Mouse (Mus musculus) spleen, embryonic (tissue): ENCODE results near the gene Ldlrad3.

Experiments used
- CTCF ChIA-PET: fragments of 350-600 bp; sonication (Branson Sonifier 250); formaldehyde crosslinking; loops from one replicate; lab custom pipeline; 2022; lab: Charles Lee

The Ldlrad3 gene

DNA sequence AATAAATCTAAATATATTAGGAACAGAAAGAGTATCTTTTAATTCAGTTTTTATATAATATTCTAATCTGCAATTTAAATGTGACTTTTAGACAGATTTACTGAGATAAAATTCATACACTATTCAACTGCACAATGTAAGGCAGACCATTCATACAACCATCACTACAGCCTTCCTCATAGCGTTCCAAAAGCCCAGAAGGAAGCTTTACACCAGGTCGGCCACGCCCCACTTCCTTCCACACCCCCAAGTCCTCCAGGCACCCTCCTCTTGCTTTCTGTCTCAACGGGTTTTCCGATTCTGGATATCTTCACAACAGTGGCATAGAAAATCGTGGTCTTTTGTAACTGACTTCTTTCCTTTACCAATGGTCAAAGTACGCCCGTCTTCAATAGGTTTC is 39.8 kb downstream of the Ldlrad3 start:
- CTCF ChIA-PET = no interaction called here

DNA sequence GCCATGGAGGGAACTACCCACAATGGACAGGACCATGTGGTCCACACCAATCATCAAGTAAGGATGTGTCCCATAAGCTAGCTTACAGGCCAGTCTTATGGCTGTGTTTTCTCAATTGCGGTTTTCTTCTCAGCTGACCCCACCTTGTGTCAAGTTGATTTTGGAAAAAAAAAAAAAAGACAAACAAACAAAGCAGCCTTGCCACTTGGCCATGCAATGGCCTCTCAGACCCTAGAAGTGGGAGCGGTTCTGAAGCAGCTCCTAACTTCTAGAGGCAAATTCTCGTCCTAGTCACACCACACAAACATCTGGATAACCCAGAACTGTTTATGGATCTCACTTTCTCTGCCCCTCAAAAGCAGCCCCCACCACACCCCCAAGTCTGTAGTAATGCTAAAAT is 41.1 kb downstream of the Ldlrad3 start:
- CTCF ChIA-PET = interaction anchor here (0.7 kb wide), 1 partner anchor 34 kb away, joined by 4 read pairs; no protein-coding TSS in a partner anchor

DNA sequence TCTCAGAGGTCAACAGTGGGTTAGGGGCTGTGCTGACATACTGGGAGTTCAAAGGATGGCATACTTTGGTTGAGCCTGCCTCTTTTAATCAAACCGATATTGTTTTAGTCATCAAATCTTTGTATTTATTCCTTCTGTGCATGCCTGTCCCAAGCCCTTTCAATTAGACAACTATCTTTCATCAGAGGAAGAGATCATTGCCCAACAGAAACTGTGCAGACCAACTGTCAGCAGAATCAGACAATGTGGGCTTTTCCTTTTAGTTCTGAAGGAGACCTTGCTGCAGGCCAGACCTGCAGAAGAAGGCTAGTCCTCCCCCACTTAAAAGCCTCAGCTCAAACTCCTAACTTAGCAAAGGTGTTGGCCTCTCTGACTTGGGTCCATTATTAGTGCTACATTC is 41.9 kb downstream of the Ldlrad3 start:
- CTCF ChIA-PET = no interaction called here

DNA sequence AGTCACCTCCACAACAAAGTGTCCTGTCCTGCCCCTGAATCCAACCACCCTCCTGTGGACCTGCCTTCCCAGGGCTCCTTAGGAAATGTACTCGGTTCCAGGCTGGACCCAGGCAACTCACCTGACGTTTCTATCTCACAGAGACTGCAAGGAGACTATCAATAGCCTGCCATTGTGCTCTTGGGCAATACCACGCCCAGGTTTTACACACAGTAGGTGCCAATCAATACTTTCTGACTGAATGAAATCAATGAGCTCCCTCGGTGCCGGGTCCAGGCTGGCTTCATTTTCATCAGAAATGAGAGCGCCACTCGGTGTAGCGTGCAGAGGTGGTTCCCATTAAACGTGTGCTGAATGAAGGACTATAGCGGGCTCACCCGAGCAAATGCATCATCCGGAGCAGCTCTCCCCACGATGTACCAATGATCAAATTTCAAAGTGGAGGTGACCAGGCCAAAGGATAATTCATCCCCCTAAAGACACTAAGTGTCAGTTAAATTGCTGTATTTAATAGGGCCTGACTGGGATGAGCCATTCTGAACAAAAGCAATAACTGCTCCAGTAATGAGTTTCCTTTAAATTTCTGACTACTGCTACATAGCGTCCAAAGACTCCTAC is 43.4 kb downstream of the Ldlrad3 start:
- CTCF ChIA-PET = no interaction called here

GRCm38 (mm10) chr2:102142197-102142623 is 44.0 kb downstream of the Ldlrad3 start:
- CTCF ChIA-PET = no interaction called here

GRCm38 (mm10) chr2:102141199-102141598 is 45.0 kb downstream of the Ldlrad3 start:
- CTCF ChIA-PET = no interaction called here

DNA sequence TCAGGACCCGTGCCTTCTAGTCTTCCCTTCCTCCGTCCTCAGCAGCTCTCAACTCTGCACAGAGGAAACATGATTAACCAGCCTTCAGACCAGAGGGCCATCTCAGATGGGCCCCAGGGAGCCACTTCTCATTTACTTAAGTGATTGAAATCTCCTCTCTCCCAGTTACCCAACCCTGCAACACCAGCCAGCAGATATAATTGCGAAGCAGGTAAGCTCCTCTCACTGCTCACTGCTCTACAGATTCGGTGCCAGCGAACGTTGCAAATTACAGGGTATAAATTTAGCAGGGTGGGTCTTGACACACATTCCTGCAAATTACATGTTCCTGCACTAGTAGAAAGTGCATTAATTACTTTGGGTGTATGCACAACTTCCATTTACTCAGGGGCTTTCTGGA is 48.3 kb downstream of the Ldlrad3 start:
- CTCF ChIA-PET = interaction anchor here (0.6 kb wide), 1 partner anchor 108 kb away, joined by 5 read pairs; no protein-coding TSS in a partner anchor

DNA sequence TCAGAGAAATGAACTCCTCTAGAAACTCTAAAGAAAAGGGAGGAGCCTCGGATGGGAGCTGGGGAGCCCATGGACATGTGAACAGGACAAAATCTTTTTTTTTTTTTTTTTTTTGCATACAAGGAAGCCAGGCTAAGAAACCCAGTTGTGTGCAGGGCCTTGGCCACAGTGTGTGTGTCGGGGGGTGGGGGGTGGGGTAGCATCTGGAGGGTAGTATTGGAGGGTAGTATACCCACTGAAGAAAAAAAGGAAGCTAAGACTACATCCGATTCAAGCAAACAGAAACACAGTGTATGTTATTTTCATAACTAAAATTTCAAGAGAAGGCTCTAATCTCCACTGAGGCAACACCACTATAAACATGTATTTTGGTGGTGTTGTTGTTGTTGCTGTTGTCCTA is 50.0 kb downstream of the Ldlrad3 start:
- CTCF ChIA-PET = interaction anchor here (0.6 kb wide), 1 partner anchor 83 kb away, joined by 4 read pairs; no protein-coding TSS in a partner anchor

- CTCF ChIA-PET = no interaction called here
Observed at GRCm38 (mm10) chr2:102134510-102135262, 51.5 kb downstream of the Ldlrad3 start.

- CTCF ChIA-PET = interaction anchor here (0.6 kb wide), 1 partner anchor 23 kb away, joined by 5 read pairs; no protein-coding TSS in a partner anchor
Observed at GRCm38 (mm10) chr2:102132945-102133558, 53.1 kb downstream of the Ldlrad3 start.

- CTCF ChIA-PET = no interaction called here
Observed at GRCm38 (mm10) chr2:102130198-102130845, 55.9 kb downstream of the Ldlrad3 start.

- CTCF ChIA-PET = no interaction called here
Observed at GRCm38 (mm10) chr2:102129235-102129634, 57.0 kb downstream of the Ldlrad3 start.

DNA sequence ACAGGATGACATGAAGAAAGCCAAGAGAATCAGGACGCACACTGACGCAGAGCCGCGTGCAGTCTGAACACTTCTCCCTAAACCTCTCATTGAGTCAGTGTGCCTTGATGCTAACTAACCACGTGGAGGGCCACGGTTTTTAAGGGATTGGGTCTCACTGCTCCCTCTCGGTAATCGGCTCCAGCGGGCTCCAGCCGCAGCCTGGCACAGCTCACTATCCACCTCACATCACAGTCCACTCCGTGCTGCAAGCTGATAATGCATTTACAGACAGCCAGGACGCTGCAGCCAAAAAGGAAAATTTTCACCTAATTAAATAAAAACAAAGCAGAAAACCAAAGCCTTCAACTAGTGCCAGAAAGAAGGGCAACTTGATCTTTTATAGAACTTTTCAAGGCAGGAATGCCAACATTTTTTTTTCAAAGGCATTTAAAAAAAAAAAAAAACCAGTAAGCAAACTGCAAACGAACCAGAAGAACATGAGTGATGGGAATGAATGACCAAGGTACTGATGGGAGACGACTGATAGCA is 57.6 kb downstream of the Ldlrad3 start:
- CTCF ChIA-PET = no interaction called here

- CTCF ChIA-PET = no interaction called here
Observed at GRCm38 (mm10) chr2:102127791-102128387, 58.3 kb downstream of the Ldlrad3 start.

DNA sequence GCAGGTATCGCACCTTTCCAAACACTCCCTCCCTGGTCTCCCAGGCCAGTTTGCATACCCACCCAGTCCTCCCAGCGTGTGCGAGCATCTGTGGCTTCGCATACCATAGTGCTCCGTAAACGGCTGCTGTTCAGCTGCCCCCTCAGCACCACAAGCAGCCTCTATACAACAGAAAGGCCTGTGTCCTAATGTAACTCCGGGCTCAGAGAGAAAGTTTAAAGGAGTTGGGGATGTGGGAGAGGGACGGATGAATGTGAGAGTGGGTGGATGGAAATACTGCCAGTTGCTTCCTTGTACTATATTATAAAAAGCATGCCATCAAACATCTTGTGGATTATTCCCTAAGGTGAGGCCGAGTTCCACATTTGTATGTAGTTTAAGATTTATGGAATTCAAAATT is 59.0 kb downstream of the Ldlrad3 start:
- CTCF ChIA-PET = no interaction called here

DNA sequence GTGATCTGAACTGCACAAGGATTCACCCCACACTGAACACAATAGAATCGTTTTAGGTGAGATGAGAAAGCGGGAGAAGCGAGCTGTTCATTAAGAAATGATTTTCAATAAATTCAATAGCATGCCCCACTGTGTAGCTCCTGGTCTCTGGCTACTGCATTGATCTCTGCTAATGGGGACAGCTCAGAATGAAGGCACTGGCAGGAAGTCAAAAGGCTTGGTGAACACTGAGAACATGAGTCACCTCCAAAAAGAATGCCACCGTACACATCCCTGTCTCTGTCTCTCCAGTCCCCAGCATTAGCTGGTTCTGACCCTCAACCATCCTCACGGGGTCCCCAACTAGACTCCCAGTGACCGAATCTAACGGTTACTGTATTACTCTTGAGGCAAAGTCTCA is 60.1 kb downstream of the Ldlrad3 start:
- CTCF ChIA-PET = no interaction called here

DNA sequence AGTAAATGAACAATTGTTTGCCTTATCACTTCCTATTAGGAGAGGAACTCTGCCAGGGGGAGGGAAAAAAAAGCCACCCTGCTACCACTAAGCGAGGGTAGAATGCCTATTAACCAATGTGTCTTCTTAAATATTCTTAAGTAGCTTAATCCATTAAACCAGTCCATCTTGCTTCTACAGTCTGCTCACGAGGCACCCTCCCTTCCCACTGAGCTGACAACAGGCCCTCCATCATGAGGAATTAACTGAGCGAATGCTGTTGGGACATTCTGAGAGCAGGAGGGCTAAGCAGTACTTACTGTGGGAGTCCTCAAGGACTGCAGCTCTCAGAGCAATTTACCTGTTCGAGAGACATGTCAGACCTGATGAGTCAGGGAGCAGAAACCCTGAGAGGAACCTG is 61.1 kb downstream of the Ldlrad3 start:
- CTCF ChIA-PET = no interaction called here

- CTCF ChIA-PET = interaction anchor here (0.6 kb wide), 2 partner anchors 28 to 235 kb away, joined by 4 to 9 read pairs; no protein-coding TSS in a partner anchor
Observed at GRCm38 (mm10) chr2:102122146-102122515, 64.1 kb downstream of the Ldlrad3 start.

- CTCF ChIA-PET = interaction anchor here (0.6 kb wide), 1 partner anchor 235 kb away, joined by 9 read pairs; no protein-coding TSS in a partner anchor
Observed at GRCm38 (mm10) chr2:102121440-102122145, 64.6 kb downstream of the Ldlrad3 start.

DNA sequence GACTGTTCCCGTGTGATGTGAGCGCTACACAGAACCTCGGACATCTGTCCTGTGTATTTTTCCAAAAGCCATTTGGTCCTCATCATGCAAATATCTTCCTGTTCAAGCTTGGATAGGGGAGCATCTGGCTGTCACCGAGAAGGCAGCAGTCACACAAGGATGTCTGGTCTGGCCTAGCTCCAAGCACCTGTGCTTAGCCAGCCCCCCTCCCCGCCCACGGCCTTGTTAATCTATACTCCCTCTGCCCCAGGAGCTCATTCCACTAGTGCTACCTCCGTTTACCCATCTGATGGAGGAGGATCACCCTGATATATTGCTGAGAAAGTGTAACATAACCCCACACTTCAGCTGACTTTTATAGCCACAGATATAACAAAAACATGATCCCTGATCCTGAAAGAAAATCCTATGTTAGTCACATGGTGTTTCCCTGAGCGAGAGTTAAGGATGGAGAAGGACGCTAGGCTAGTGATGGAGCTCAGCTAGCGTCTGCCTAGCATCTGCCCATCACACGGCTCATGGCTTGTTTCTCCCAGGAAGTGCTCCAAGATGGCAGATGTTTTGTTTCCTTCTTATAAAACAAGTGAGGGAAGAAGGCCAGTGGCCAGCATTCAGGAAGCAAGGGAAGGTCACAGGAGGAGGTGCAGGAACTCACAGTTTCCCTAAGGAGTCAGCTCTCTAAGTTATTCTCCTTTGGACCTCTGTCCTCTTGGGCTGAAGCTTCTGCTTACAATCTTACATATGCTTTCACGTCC is 66.3 kb downstream of the Ldlrad3 start:
- CTCF ChIA-PET = no interaction called here
